Mouse (Mus musculus): ENCODE measurements around the gene Tacr1. TPM values are rescaled to one million over a fixed set of nuclear protein-coding genes. Genes with fewer than 3 reads are reported as not detected.
A peak's percentile ranks its signal among the peaks of the same experiment; 100 is the strongest.

The Tacr1 gene
- polyA plus RNA-seq, 1 experiment from 2014 or later = 0.14 TPM

DNA sequence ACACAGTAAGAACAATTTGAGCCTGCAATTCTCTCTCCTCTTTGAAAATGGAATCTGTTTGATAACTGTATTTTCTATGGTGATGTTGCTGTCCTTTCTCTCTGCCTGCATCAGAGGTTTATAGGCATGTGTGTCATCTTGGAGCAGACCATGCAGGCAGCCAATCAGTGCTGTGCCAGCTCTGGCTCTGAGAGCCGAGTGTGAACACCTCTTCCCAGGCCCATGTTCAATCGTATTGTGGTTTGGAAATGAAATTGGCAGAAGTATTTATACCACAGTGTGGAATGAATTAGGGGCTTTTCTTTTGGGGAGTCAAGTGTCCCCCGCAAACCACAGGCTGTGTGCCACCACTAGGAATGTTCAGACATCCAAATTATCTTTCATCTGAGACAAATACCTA, 117.5 kb downstream of the Tacr1 start:
- no peak overlapping the region for H3K9ac ChIP-seq (ENCODE audit: low read depth, low read length)
- H3K4me3 ChIP-seq (replicated peaks; ENCODE audit: low read depth, low read length) = no peak overlapping the region
- TF ChIP-seq CTCF (IDR thresholded peaks at IDR 0.05; ENCODE audit: low read depth) = no peak
- no peaks in the 10 kb centered on the region for H3K36me3 ChIP-seq (ENCODE audit: insufficient read depth, low read length)
- 83% methylated on average over 3 of the region's 3 CpGs for WGBS
- DNase-seq (ENCODE audit: low spot score) = no peak
- no peak for ATAC-seq (replicated peaks; ENCODE audit: low FRiP score, low read depth)
- no peaks in the 10 kb centered on the region for H3K9me3 ChIP-seq (replicated peaks; ENCODE audit: low read length)
- H3K27me3 ChIP-seq (ENCODE audit: insufficient read depth, low read length) = no peaks in the 10 kb centered on the region
- no peak overlapping the region for H3K27ac ChIP-seq
- H3K4me2 ChIP-seq (ENCODE audit: low read length) = no peak overlapping the region
- H3K4me1 ChIP-seq (replicated peaks; ENCODE audit: insufficient read depth, low read length) = no peaks in the 10 kb centered on the region

GRCm38 (mm10) chr6:82522567-82522966, 120.4 kb downstream of the Tacr1 start:
- H3K36me3 ChIP-seq (ENCODE audit: insufficient read depth, low read length) = no peaks in the 10 kb centered on the region
- WGBS = 91% methylated on average over 5 of the region's 5 CpGs
- H3K4me2 ChIP-seq (ENCODE audit: low read length) = no peak overlapping the region
- no peaks in the 10 kb centered on the region; the same call in 1 of the 2 replicates for H3K4me1 ChIP-seq (replicated peaks; ENCODE audit: insufficient read depth, low read length)
- H3K4me3 ChIP-seq (replicated peaks; ENCODE audit: low read depth, low read length) = no peak overlapping the region
- H3K27ac ChIP-seq = no peak overlapping the region
- DNase-seq (ENCODE audit: low spot score) = no peak
- ATAC-seq (replicated peaks; ENCODE audit: low FRiP score, low read depth) = no peak
- H3K9ac ChIP-seq (ENCODE audit: low read depth, low read length) = no peak overlapping the region
- H3K9me3 ChIP-seq (replicated peaks; ENCODE audit: low read length) = no peaks in the 10 kb centered on the region
- no peaks in the 10 kb centered on the region for H3K27me3 ChIP-seq (ENCODE audit: insufficient read depth, low read length)
- TF ChIP-seq CTCF (IDR thresholded peaks at IDR 0.05; ENCODE audit: low read depth) = no peak

DNA sequence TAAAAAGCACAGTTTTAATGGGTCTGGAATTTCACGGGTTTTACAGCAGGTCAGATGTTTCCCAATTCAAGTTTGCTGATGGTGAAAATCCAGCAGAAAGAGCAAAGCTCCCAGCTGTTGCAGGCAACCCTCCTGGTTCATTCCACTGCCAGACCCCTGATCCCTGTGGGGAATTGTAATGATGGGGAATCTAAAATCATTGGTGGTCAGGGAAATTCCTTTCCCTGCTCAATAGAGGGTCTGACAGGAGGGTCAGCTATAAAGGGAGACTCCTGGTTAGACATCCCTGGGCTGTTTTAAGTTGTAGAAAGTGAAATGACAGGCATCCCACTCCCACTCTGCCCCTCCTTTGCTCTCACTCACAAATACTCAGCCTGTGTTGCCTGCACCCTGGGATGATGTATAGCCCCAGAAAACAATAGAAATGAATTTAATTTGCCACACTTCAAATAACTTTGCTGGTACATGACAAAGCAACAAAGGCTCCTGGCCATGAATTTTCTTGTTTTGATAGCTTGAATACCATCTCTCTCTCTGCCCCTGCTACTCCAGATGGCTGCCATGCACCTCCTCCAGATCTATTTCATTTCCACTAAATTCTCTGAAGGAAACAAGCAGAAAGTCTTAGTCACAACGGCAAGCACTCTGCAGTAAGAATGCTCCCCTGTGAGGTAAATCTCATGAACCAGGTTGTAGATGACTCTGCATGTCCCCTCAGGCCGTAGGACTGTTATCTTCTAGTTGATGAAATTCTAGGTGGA, 123.2 kb downstream of the Tacr1 start:
- Histone ChIP-seq H3K9me3 (replicated peaks; ENCODE audit: low read length) (no peaks in the 10 kb centered on the region), H3K4me1 (replicated peaks; ENCODE audit: insufficient read depth, low read length) (no peaks in the 10 kb centered on the region; the same call in 1 of the 2 replicates), H3K27ac (no peak overlapping the region), H3K36me3 (ENCODE audit: insufficient read depth, low read length) (no peaks in the 10 kb centered on the region), H3K9ac (ENCODE audit: low read depth, low read length) (no peak overlapping the region), H3K27me3 (ENCODE audit: insufficient read depth, low read length) (no peaks in the 10 kb centered on the region), H3K4me3 (replicated peaks; ENCODE audit: low read depth, low read length) (no peak overlapping the region), H3K4me2 (ENCODE audit: low read length) (no peak overlapping the region)
- DNase-seq (ENCODE audit: low spot score) = peak; percentile 38
- no peak for ATAC-seq (replicated peaks; ENCODE audit: low FRiP score, low read depth)
- no peak for TF ChIP-seq CTCF (IDR thresholded peaks at IDR 0.05; ENCODE audit: low read depth)
- 24% methylated on average over 3 of the region's 3 CpGs for WGBS

DNA sequence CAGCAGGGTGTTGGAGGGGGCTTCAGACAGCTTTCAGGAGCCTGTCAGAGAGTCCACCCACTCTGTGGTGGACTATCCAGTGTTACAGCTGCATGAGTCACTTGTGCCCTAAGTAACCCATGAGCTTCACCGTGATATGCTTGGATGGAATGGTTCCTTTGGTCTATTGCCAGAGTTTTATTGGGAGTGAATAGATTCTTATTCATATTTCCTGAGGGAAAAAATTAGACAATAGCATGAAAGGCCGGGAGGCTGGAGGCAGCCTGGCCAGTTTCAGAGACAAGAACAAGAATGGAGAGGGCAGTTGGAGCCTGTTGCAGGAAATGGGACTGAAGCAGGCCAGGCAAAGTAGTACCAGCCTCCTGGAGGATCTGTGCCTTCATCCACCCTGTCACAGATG, 126.5 kb downstream of the Tacr1 start:
- no peak overlapping the region for H3K4me2 ChIP-seq (ENCODE audit: low read length)
- H3K4me3 ChIP-seq (replicated peaks; ENCODE audit: low read depth, low read length) = no peak overlapping the region
- ATAC-seq (replicated peaks; ENCODE audit: low FRiP score, low read depth) (no peak), DNase-seq (ENCODE audit: low spot score) (no peak)
- H3K27me3 ChIP-seq (ENCODE audit: insufficient read depth, low read length) = no peaks in the 10 kb centered on the region
- no peaks in the 10 kb centered on the region; the same call in 1 of the 2 replicates for H3K4me1 ChIP-seq (replicated peaks; ENCODE audit: insufficient read depth, low read length)
- no peak overlapping the region for H3K27ac ChIP-seq
- WGBS = 61% methylated on average over 2 of the region's 2 CpGs
- no peaks in the 10 kb centered on the region for H3K36me3 ChIP-seq (ENCODE audit: insufficient read depth, low read length)
- H3K9me3 ChIP-seq (replicated peaks; ENCODE audit: low read length) = no peaks in the 10 kb centered on the region
- no peak for TF ChIP-seq CTCF (IDR thresholded peaks at IDR 0.05; ENCODE audit: low read depth)
- H3K9ac ChIP-seq (ENCODE audit: low read depth, low read length) = no peak overlapping the region

DNA sequence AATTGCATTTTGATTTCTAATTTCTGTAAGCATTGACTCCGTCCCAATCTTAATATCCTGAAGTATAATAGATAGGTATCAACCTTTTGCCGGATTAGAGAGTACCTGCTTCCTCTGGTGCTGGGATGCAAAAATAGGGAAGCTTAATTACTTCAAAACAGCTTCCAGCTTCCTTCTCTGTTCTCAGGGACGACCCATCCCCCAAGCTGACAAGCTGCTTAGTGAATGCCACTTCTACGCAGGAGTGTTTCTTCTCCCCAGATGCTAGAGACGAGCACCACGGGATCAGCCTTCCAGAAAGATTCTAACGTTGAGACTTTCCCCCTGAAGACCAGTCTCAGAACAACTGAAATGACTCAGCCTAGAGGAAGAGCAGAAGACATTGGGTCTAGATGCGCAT, 134.5 kb downstream of the Tacr1 start:
- H3K36me3 ChIP-seq (ENCODE audit: insufficient read depth, low read length) = no peaks in the 10 kb centered on the region
- no peaks in the 10 kb centered on the region for H3K27me3 ChIP-seq (ENCODE audit: insufficient read depth, low read length)
- no peak overlapping the region for H3K9ac ChIP-seq (ENCODE audit: low read depth, low read length)
- 52% methylated on average over 8 of the region's 8 CpGs for WGBS
- H3K27ac ChIP-seq = no peak overlapping the region
- ATAC-seq (replicated peaks; ENCODE audit: low FRiP score, low read depth) = no peak
- no peak for TF ChIP-seq CTCF (IDR thresholded peaks at IDR 0.05; ENCODE audit: low read depth)
- no peak overlapping the region for H3K4me2 ChIP-seq (ENCODE audit: low read length)
- H3K4me3 ChIP-seq (replicated peaks; ENCODE audit: low read depth, low read length) = no peak overlapping the region
- no peak for DNase-seq (ENCODE audit: low spot score)
- H3K4me1 ChIP-seq (replicated peaks; ENCODE audit: insufficient read depth, low read length) = no peaks in the 10 kb centered on the region
- no peaks in the 10 kb centered on the region for H3K9me3 ChIP-seq (replicated peaks; ENCODE audit: low read length)

- no peaks in the 10 kb centered on the region for H3K27me3 ChIP-seq (ENCODE audit: insufficient read depth, low read length)
- 47% methylated on average over 3 of the region's 3 CpGs for WGBS
- H3K4me2 ChIP-seq (ENCODE audit: low read length) = no peak overlapping the region
- H3K36me3 ChIP-seq (ENCODE audit: insufficient read depth, low read length) = no peaks in the 10 kb centered on the region
- H3K4me3 ChIP-seq (replicated peaks; ENCODE audit: low read depth, low read length) = no peak overlapping the region
- no peaks in the 10 kb centered on the region for H3K9me3 ChIP-seq (replicated peaks; ENCODE audit: low read length)
- ATAC-seq (replicated peaks; ENCODE audit: low FRiP score, low read depth) (no peak), DNase-seq (ENCODE audit: low spot score) (no peak)
- peak; percentile 34; the same call in 1 of the 2 replicates for TF ChIP-seq CTCF (IDR thresholded peaks at IDR 0.05; ENCODE audit: low read depth)
- H3K9ac ChIP-seq (ENCODE audit: low read depth, low read length) = no peak overlapping the region
- H3K27ac ChIP-seq = no peak overlapping the region
- no peaks in the 10 kb centered on the region for H3K4me1 ChIP-seq (replicated peaks; ENCODE audit: insufficient read depth, low read length)
These were observed 147.1 kb downstream of the Tacr1 start for GRCm38 (mm10) chr6:82549270-82549669.

Data from kidney, postnatal 0 days (tissue).